Mouse (Mus musculus) kidney, embryonic 14.5 days (tissue): ENCODE data around the gene Adamts8. TPM values are rescaled to one million over a fixed set of nuclear protein-coding genes. Genes with fewer than 3 reads are reported as not detected.

ENCODE experiments used
- ATAC-seq: fragments of 200-750 bp; cut with Nextera tagmentation; 2 replicates; pipeline ENCODE4 v1.8.0; 2017; ENCODE audit warnings: moderate number of reproducible peaks, mild to moderate bottlenecking, moderate TSS enrichment, moderate library complexity; ENCODE audit not compliant: low FRiP score, low TSS enrichment
- H3K27ac ChIP-seq: fragments of 300-500 bp; sonication (generic); 2 replicates; pipeline ENCODE4 v1.5.1; 2014; ENCODE audit warnings: low read depth, mild to moderate bottlenecking, low read length, moderate library complexity, mixed read lengths
- H3K27me3 ChIP-seq: fragments of 300-500 bp; sonication (generic); 2 replicates; pipeline ENCODE4 v1.6.1; 2014; ENCODE audit warnings: mild to moderate bottlenecking, low read length; ENCODE audit not compliant: control insufficient read depth, insufficient read depth
- H3K36me3 ChIP-seq: fragments of 300-500 bp; sonication (generic); 2 replicates; pipeline ENCODE4 v1.6.1; 2014; ENCODE audit warnings: low read length, mixed read lengths; ENCODE audit not compliant: control insufficient read depth, insufficient read depth
- H3K4me1 ChIP-seq: fragments of 300-500 bp; sonication (generic); 2 replicates; pipeline ENCODE4 v1.6.1; 2014; ENCODE audit warnings: low read length, mixed read lengths; ENCODE audit not compliant: control insufficient read depth, insufficient read depth
- H3K4me2 ChIP-seq: fragments of 300-500 bp; sonication (generic); replicated peaks from 2 replicates; pipeline ENCODE4 v1.6.1; 2014; ENCODE audit warnings: low read depth, mild to moderate bottlenecking, low read length
- H3K4me3 ChIP-seq: fragments of 300-500 bp; sonication (generic); 2 replicates; pipeline ENCODE4 v1.5.1; 2014; ENCODE audit warnings: mild to moderate bottlenecking, low read length
- H3K9ac ChIP-seq: fragments of 300-500 bp; sonication (generic); 2 replicates; pipeline ENCODE4 v1.6.1; 2014; ENCODE audit warnings: low read depth, mild to moderate bottlenecking, low read length, moderate library complexity
- H3K9me3 ChIP-seq: fragments of 300-500 bp; sonication (generic); 2 replicates; pipeline ENCODE4 v1.6.1; 2016; ENCODE audit warnings: low read length; ENCODE audit not compliant: control insufficient read depth
- WGBS: fragments of 180-500 bp; shearing (Covaris S2); extraction: QIAGEN DNeasy Blood & Tissue Kit; methylation state at CpG from one replicate; pipeline ENCODE4 v1.1.7; 2014; 5-methylcytosine and 5-hydroxymethylcytosine counted together
- polyA plus RNA-seq: library from polyadenylated mRNA; unstranded; fragments of >200 nt; fragmentation: Nextera tagmentation; extraction: Ambion mirVana; gene quantifications from 2 replicates; pipeline ENCODE4 v1.2.1, GENCODE M21; 2014

Gene Adamts8
- polyA plus RNA-seq, 1 experiment from 2014 or later, result 0.35 TPM

DNA sequence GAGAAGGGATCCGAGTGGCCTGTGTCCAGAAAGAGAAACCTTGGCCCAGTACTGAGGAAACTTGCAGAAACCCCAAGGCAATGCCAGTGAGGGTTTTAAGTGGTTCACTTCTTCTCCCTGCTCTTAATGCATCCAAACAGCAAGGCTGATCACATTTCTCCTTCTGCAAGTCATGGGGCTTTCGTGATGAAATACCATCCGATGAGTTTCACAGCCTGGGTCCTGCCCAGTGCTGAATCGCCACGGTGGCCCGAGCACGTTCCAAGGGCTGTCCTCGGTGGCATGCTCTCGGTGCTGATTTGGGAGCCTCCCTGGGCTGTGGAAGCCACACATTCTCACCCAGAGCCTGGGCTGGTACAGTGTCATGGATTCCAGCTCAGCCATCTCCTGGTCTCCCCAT lies 12.9 kb downstream of the Adamts8 start:
- 76% methylated on average over 9 of the region's 9 CpGs for WGBS
- no peak for ATAC-seq
- Histone ChIP-seq H3K4me1 (no peaks in the 10 kb centered on the region), H3K9ac (no peak overlapping the region), H3K36me3 (no peaks in the 10 kb centered on the region), H3K27ac (no peak overlapping the region), H3K9me3 (no peaks in the 10 kb centered on the region), H3K27me3 (no peaks in the 10 kb centered on the region), H3K4me3 (no peak overlapping the region), H3K4me2 (no peak overlapping the region)

DNA sequence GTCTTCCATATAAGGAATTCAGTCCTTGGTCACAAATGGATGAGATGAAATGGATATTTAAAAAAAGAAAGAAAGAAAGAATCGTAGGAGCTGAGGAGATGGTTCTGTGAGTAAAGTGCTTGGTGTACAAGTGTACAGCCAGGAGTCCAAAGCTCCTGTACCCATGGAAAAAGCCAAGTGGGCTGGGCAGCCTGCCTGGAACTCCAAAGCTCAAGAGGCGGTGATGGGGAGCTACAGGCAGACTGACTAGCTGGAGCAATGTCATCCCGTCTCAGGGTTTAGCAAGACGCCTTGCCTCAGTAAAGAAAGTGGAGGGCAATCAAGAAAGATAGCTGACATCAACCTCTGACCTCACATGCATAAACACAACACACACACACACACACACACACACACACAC lies 21.4 kb downstream of the Adamts8 start:
- Histone ChIP-seq H3K4me2 (no peak overlapping the region), H3K9ac (no peak overlapping the region), H3K4me1 (no peaks in the 10 kb centered on the region), H3K36me3 (no peaks in the 10 kb centered on the region), H3K27ac (no peak overlapping the region), H3K9me3 (no peaks in the 10 kb centered on the region), H3K4me3 (no peak overlapping the region), H3K27me3 (no peaks in the 10 kb centered on the region)
- 88% methylated on average over 4 of the region's 4 CpGs for WGBS
- no peak for ATAC-seq

DNA sequence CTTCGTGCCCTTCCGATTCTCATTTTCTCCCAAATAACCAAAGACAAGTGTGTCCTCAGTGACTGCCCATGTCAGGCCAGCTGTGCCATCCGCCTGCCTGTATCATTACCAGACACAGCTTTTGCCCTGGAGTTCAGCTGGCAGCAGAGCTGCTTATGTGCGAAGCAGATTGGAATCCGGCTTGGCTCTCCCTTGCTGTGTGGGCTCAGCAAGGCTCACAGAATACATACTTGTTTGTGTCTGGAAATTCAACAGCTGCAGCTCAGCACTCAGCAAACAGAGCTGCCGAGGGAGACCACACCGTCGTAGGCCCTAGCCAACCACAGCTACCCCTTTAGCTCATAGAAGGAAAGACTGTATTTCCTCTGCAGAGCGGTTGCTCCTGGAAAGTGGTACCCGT lies 22.3 kb downstream of the Adamts8 start:
- 89% methylated on average over 10 of the region's 10 CpGs for WGBS
- Histone ChIP-seq H3K4me3 (no peak overlapping the region), H3K4me1 (no peaks in the 10 kb centered on the region), H3K4me2 (no peak overlapping the region), H3K27me3 (no peaks in the 10 kb centered on the region), H3K9ac (no peak overlapping the region), H3K9me3 (no peaks in the 10 kb centered on the region), H3K27ac (no peak overlapping the region), H3K36me3 (no peaks in the 10 kb centered on the region)
- ATAC-seq, result no peak

DNA sequence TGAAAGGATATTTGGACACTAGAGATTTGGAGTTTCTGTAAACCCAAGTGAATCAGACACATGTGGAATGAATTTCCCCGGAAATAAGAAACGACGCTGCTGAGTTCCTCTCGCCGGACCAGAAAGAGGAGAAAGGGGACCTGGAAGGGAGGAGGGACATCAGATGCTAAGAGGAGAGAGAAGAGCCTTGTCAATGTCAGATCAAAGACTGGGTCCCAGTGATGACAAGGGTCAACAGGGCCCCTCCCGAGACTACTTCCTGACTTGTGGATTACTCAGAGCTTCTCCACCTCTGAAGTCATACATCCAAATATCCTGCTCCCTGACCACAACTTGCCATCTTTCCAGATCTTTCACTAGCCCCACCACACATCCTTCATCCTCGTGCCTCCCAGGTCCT lies 24.5 kb downstream of the Adamts8 start:
- Histone ChIP-seq H3K36me3 (no peaks in the 10 kb centered on the region), H3K4me3 (no peak overlapping the region), H3K27me3 (no peaks in the 10 kb centered on the region), H3K4me2 (no peak overlapping the region), H3K9ac (no peak overlapping the region), H3K4me1 (no peaks in the 10 kb centered on the region), H3K9me3 (no peaks in the 10 kb centered on the region), H3K27ac (no peak overlapping the region)
- 58% methylated on average over 7 of the region's 7 CpGs for WGBS
- no peak for ATAC-seq

DNA sequence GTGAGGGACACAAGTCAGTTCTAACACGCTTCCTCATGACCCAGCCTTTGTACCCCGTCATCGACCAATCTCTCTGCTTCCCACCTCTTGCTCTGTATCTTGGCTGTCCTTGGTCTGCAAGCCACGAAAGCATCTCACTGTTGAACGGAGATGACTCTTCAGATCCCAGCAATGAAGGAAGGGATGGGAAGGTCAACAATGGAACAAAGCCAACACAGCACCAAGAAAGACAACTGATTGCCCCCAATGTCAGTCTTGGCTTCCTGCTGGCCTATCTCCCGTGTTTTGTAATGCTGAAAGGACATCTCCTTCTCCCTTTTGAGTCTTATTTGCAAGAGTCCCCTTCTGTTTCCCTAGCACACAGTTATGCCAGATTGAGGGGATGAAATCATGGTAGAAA lies 25.8 kb downstream of the Adamts8 start:
- no peak for ATAC-seq
- H3K4me1 ChIP-seq, result no peaks in the 10 kb centered on the region
- no peaks in the 10 kb centered on the region for H3K9me3 ChIP-seq
- no peak overlapping the region for H3K27ac ChIP-seq
- no peak overlapping the region for H3K4me2 ChIP-seq
- H3K36me3 ChIP-seq, result no peaks in the 10 kb centered on the region
- 87% methylated on average over 6 of the region's 6 CpGs for WGBS
- no peak overlapping the region for H3K9ac ChIP-seq
- H3K27me3 ChIP-seq, result no peaks in the 10 kb centered on the region
- no peak overlapping the region for H3K4me3 ChIP-seq

DNA sequence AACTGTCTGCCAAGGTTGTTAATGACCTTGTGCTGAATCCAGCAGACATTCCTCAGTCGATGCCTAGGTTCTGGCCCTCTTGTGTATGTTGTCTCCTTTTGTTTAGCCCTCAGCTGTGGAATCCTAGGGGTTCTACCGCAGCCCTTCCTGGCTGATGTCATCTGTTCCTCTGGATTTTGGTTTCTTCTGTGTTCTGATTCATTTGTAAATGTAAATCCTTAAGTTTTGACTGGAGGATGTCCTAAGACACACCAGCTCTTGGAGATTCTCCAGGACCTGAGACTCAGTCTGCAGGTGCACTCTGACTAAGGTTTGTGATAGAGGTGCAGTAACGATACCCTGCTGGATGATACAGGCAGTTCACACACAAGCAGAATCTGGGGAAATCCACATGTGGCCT lies 27.6 kb downstream of the Adamts8 start:
- Histone ChIP-seq H3K27me3 (no peaks in the 10 kb centered on the region), H3K36me3 (no peaks in the 10 kb centered on the region), H3K9ac (no peak overlapping the region), H3K27ac (no peak overlapping the region), H3K4me3 (no peak overlapping the region), H3K4me1 (no peaks in the 10 kb centered on the region), H3K9me3 (no peaks in the 10 kb centered on the region), H3K4me2 (no peak overlapping the region)
- WGBS, result 76% methylated on average over 3 of the region's 3 CpGs
- no peak for ATAC-seq

DNA sequence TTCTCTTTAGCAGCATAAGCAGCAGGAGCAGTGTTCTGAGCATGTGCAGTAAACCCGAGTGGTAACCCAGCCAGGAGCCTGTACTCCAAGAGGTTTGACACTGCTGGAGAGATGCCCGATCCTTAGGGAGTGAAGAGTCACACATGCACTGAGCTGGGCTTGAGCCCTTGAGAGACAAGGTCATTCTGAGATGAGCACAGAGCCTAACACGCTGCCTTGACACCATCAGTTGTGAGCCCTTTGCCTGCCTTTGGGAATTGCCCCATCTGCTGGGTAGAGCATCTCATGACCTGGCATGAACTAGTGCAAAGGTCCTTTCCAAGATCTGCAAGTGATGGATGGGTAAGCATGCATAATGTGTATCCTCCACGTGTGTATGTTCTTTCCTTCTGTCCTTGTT lies 29.6 kb downstream of the Adamts8 start:
- Histone ChIP-seq H3K4me1 (no peaks in the 10 kb centered on the region), H3K4me3 (no peak overlapping the region), H3K4me2 (no peak overlapping the region), H3K27me3 (no peaks in the 10 kb centered on the region), H3K36me3 (no peaks in the 10 kb centered on the region), H3K9ac (no peak overlapping the region), H3K9me3 (no peaks in the 10 kb centered on the region), H3K27ac (no peak overlapping the region)
- ATAC-seq, result no peak
- WGBS, result 60% methylated on average over 4 of the region's 4 CpGs

DNA sequence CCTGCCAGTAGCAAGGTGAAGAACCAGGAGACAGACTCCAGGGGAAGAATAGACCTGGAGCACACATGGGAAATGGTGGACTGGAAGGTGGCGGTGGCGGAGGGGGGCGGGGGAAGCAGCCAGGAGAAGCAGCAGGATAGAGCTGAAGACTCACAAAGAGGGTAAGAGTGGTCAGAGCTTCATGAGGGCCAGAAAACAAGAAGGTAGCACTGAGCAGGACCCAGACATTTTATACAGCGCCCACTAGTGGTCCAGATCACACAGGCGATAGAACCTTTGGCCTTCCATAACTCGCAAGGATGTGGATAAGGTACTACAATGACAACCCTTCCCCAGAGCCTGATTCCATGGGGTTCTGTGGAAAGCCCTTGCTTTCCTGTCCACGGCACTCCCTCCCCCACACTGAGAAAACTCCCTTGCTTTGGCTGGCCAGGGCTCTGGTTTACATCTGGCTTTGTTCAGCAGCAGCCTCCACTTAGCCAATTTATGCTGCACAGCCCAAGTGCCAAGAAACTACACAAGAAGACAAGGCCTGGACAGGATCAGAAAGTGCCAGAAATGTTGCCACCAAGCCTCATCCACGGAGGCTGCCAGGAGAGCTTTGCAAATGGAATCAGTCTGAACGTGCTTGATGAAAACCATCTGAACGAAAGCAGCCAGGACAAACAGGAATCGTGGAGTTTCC lies 34.1 kb downstream of the Adamts8 start:
- no peaks in the 10 kb centered on the region for H3K9me3 ChIP-seq
- no peak overlapping the region for H3K9ac ChIP-seq
- H3K4me3 ChIP-seq, result no peak overlapping the region
- no peaks in the 10 kb centered on the region for H3K36me3 ChIP-seq
- H3K4me1 ChIP-seq, result no peaks in the 10 kb centered on the region
- no peak for ATAC-seq
- H3K27ac ChIP-seq, result no peak overlapping the region
- 76% methylated on average over 11 of the region's 11 CpGs for WGBS
- H3K27me3 ChIP-seq, result no peaks in the 10 kb centered on the region
- H3K4me2 ChIP-seq, result no peak overlapping the region

DNA sequence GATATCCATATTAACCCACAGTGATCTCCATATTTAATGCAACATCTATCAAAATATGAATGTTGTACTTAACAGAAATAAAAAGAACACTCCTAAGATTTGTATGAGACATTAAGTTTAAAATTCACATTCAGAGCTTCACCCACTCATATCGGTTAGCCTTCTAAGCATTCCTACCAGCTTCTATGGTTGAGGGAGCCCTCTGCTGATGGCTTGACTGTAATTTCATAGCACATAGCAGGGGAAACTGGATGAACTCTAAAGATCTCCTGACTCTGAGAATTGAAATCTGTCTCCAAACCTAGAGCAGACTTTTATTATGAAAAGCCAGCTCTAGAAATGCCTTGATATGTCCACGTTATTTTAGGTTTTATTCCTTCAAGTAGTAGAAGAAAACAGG lies 38.1 kb downstream of the Adamts8 start:
- WGBS, result 75% methylated on average over 2 of the region's 2 CpGs
- Histone ChIP-seq H3K36me3 (no peaks in the 10 kb centered on the region), H3K27me3 (no peaks in the 10 kb centered on the region), H3K4me3 (no peak overlapping the region), H3K9ac (no peak overlapping the region), H3K27ac (no peak overlapping the region), H3K4me2 (no peak overlapping the region), H3K9me3 (no peaks in the 10 kb centered on the region), H3K4me1 (no peaks in the 10 kb centered on the region)
- ATAC-seq, result no peak
